Mouse (Mus musculus) heart, embryonic 10.5 days (tissue): ENCODE results near the gene Fzd1. TPM values are rescaled to one million over a fixed set of nuclear protein-coding genes. Genes with fewer than 3 reads are reported as not detected.

Experiments
- DNase-seq: peaks from one replicate; pipeline ENCODE4 v3.0.0-alpha.2; 2017; ENCODE audit warnings: low spot score
- H3K27ac ChIP-seq: fragments of 300-500 bp; sonication (generic); 2 replicates; pipeline ENCODE4 v1.5.1; 2016; ENCODE audit warnings: mild to moderate bottlenecking
- H3K27me3 ChIP-seq: fragments of 300-500 bp; sonication (generic); 2 replicates; pipeline ENCODE4 v1.6.1; 2016; ENCODE audit warnings: mild to moderate bottlenecking; ENCODE audit not compliant: poor library complexity, insufficient read depth, severe bottlenecking
- H3K36me3 ChIP-seq: fragments of 300-500 bp; sonication (generic); 2 replicates; pipeline ENCODE4 v1.6.1; 2016; ENCODE audit warnings: mild to moderate bottlenecking, moderate library complexity
- H3K4me1 ChIP-seq: fragments of 300-500 bp; sonication (generic); 2 replicates; pipeline ENCODE4 v1.6.1; 2016; ENCODE audit warnings: mild to moderate bottlenecking
- H3K4me3 ChIP-seq: fragments of 300-500 bp; sonication (generic); 2 replicates; pipeline ENCODE4 v1.5.1; 2016; ENCODE audit warnings: mild to moderate bottlenecking, moderate library complexity
- H3K9me3 ChIP-seq: fragments of 300-500 bp; sonication (generic); 2 replicates; pipeline ENCODE4 v1.6.1; 2016; ENCODE audit warnings: mild to moderate bottlenecking, moderate library complexity
- WGBS: fragments of 180-500 bp; shearing (Covaris S2); methylation state at CpG from one replicate; pipeline ENCODE4 v1.1.7; 2016; 5-methylcytosine and 5-hydroxymethylcytosine counted together
- microRNA-seq: library from miRNA; unstranded; fragments of <30 nt; microRNA quantifications from one replicate; pipeline ENCODE4, GENCODE M21; 2017
- polyA plus RNA-seq: library from polyadenylated mRNA; unstranded; fragments of >200 nt; fragmentation: Nextera tagmentation; extraction: Ambion mirVana; gene quantifications from 2 replicates; pipeline ENCODE4 v1.2.1, GENCODE M21; 2016

The Fzd1 gene
- polyA plus RNA-seq, 1 experiment from 2014 or later: 25.1 TPM

DNA sequence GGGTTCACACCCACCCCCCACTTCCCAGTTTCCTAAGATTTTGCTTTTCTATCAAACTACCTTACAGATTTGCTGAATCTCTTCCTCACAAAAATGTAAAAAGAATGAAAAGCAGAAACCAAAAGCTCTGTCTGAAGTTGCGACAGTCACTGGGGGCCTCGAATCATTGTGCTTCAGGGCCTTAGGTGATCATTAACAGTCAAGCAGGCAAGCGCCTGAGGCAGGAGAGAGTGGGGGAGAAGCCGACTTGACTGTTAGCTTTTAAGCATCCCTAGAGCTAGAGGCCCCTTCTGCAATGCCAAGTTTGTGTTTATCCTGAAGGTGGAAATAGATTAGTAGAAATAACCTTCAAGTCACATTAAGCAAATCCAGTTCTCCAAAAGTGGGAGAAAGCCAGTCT is 24.6 kb downstream of the Fzd1 start:
- no peak for DNase-seq
- H3K27me3 ChIP-seq: no peaks in the 10 kb centered on the region
- H3K27ac ChIP-seq: no peak overlapping the region
- H3K9me3 ChIP-seq: no peaks in the 10 kb centered on the region
- H3K4me3 ChIP-seq: no peak overlapping the region
- 60% methylated on average over 4 of the region's 4 CpGs for WGBS
- H3K36me3 ChIP-seq: no peaks in the 10 kb centered on the region
- H3K4me1 ChIP-seq: peaks cover 4% of the 10 kb centered on the region; the same call in 1 of the 2 replicates

DNA sequence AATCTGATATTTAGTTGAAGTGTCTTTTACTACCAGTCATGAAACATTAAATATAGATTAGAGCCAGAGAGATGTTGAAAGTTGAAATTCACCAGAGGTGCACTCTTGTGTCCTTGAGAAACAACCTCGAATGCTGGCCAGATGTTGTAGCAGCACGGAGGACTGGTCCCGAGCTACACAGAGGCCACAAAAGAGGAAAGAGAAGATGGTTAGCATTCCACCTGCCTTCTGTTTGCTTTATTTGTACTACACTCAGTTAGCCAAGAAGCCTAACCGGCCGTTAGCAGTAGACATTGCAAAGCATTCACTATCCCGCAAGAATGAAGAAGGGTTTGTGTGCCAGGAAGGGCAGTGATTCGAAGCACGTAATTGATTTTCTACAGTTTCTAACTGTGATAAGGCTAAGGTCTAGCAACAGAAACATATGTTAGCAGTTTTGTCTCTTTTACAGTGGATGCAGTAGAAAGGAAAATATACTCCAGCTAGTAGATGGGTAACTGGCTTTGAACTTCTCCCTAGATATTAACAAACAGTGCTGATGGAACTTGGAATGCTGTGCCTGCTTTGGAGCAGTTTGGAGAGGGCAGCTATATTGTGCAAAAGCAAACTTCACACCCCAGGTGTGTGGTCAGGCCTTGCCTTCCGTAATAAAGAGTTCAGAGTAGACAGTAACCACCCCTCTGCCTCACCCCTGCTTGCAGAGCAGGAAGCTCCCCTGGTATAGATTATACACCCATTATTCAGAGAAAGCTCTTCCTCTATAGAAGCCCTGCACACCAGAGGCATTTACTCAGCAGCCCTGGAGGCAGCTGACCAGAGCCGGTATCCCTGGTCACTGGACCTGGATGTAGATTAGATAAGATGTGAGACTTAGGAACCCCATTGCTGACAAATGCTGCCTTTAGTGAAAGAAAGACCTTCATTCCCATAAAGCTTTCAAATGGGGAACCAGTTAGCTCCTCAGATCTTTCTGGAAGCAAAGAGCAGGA is 25.3 kb downstream of the Fzd1 start:
- peaks cover 4% of the 10 kb centered on the region; the same call in 1 of the 2 replicates for H3K4me1 ChIP-seq
- H3K36me3 ChIP-seq: no peaks in the 10 kb centered on the region
- H3K9me3 ChIP-seq: no peaks in the 10 kb centered on the region
- H3K27me3 ChIP-seq: no peaks in the 10 kb centered on the region
- 69% methylated on average over 10 of the region's 10 CpGs for WGBS
- no peak overlapping the region for H3K27ac ChIP-seq
- no peak for DNase-seq
- no peak overlapping the region for H3K4me3 ChIP-seq

DNA sequence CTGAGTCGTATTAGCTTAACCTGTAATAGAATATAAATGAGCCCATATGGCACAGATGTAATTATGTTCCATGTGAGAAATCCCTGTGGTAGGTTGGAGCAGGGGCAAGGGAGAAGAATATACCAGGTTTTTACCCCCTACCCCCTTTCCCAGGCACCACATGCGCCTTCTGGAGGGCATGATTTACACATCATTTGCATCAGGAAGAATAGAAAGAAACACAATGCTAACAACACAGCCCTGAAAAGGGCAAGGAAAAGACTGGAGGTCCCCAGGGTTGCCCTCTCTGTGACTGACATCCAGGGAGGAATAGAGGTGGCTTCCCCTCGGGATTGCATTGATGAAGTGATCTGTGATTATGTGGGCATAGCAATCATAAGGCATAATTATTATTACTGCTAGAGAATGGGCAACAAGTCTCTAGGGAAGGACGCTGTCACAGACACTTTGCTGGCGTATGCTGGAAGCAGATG is 26.1 kb downstream of the Fzd1 start:
- DNase-seq: no peak
- 82% methylated on average over 5 of the region's 5 CpGs for WGBS
- no peaks in the 10 kb centered on the region for H3K4me1 ChIP-seq
- H3K9me3 ChIP-seq: no peaks in the 10 kb centered on the region
- no peak overlapping the region for H3K27ac ChIP-seq
- H3K36me3 ChIP-seq: no peaks in the 10 kb centered on the region
- H3K27me3 ChIP-seq: no peaks in the 10 kb centered on the region
- H3K4me3 ChIP-seq: no peak overlapping the region

DNA sequence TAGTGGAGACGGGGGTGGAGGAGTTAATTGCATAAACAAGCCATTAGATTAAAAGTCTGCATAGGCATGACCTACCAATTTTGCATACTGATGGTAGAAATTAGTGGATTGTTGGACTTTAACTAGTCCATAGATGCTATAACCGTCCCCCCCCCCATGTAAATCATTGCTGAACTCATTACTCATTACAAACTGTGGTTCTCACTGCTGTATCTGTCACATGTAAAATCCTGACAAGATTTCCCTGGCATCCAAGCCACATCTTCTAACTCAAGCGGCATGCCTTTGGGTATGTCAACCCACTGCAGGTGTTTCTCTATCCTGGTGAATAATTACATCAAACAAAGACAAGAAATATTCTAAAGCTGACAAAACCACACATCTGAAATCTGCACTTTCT is 26.8 kb downstream of the Fzd1 start:
- H3K9me3 ChIP-seq: no peaks in the 10 kb centered on the region
- no peaks in the 10 kb centered on the region for H3K27me3 ChIP-seq
- no peak for DNase-seq
- H3K4me3 ChIP-seq: no peak overlapping the region
- H3K4me1 ChIP-seq: no peaks in the 10 kb centered on the region
- WGBS: 82% methylated on average over 3 of the region's 3 CpGs
- H3K27ac ChIP-seq: no peak overlapping the region
- H3K36me3 ChIP-seq: no peaks in the 10 kb centered on the region

Small RNAs within 50 kb of the gene (microRNA-seq; reads per million reads assigned to microRNA genes)
- gene Gm44483: not detected
